Mouse (Mus musculus) MEL (cell line): ENCODE data around the gene Pgap3.

Experiments
- CTCF ChIP-seq, 3 experiments: IDR thresholded peaks in 2 of 3; conservative IDR thresholded peaks in 1 of 3; 2 replicates each; pipeline ENCODE4 v1.5.1; 2011 to 2012; ENCODE audit warnings: low read length in 3 of 3, low read depth in 2 of 3, mild to moderate bottlenecking in 2 of 3, improper control_type of control experiment in 1 of 3, inconsistent platforms in 1 of 3, mixed read lengths in 1 of 3, moderate library complexity in 1 of 3; ENCODE audit not compliant: control insufficient read depth in 1 of 3, insufficient read depth in 1 of 3, poor library complexity in 1 of 3, severe bottlenecking in 1 of 3
- ELF1 ChIP-seq: IDR thresholded peaks from 2 replicates; pipeline ENCODE4 v1.6.1; 2014; ENCODE audit warnings: low read depth, mild to moderate bottlenecking, inconsistent platforms, low read length, improper control_type of control experiment, moderate library complexity
- MAFK ChIP-seq: IDR thresholded peaks from 2 replicates; pipeline ENCODE4 v1.6.1; 2011; ENCODE audit warnings: low read depth, mild to moderate bottlenecking, low read length, improper control_type of control experiment, borderline replicate concordance
- POLR2AphosphoS2 ChIP-seq: IDR thresholded peaks from 2 replicates; pipeline ENCODE4 v1.6.1; 2011; ENCODE audit warnings: low read length, improper control_type of control experiment
- POLR2AphosphoS5 ChIP-seq: IDR thresholded peaks from 2 replicates; pipeline ENCODE4 v1.6.1; 2012; ENCODE audit warnings: low read depth, borderline replicate concordance, mild to moderate bottlenecking, inconsistent platforms, low read length, moderate library complexity, mixed read lengths
- ZNF384 ChIP-seq: IDR thresholded peaks from 2 replicates; pipeline ENCODE4 v1.6.1; 2012; ENCODE audit warnings: low read depth, mild to moderate bottlenecking, inconsistent platforms, low read length, improper control_type of control experiment

GRCm38 (mm10) chr11:98390141-98390540 is 10.1 kb downstream of the Pgap3 start:
- TF ChIP-seq ZNF384 (no peak), POLR2AphosphoS5 (no peak), CTCF (IDR thresholded peaks at IDR 0.05 in 2 of 3, conservative IDR thresholded peaks at IDR 0.05 in 1 of 3; ENCODE audit: control insufficient read depth in 1 of 3, insufficient read depth in 1 of 3, low read depth in 2 of 3, low read length in 3 of 3, poor library complexity in 1 of 3, severe bottlenecking in 1 of 3) (no peak), ELF1 (no peak), POLR2AphosphoS2 (no peak), MAFK (no peak)
